Mouse (Mus musculus) bone marrow macrophage, adult 2 months (primary cell): ENCODE results near the gene Kdm4b.

Source experiments
- CTCF ChIP-seq: IDR thresholded peaks from 2 replicates; pipeline ENCODE4 v1.5.1; 2012; ENCODE audit warnings: low read depth, mild to moderate bottlenecking, low read length, moderate library complexity
- POLR2A ChIP-seq: IDR thresholded peaks from 2 replicates; pipeline ENCODE4 v1.6.1; 2012; ENCODE audit warnings: mild to moderate bottlenecking, low read depth, low read length, borderline replicate concordance

DNA sequence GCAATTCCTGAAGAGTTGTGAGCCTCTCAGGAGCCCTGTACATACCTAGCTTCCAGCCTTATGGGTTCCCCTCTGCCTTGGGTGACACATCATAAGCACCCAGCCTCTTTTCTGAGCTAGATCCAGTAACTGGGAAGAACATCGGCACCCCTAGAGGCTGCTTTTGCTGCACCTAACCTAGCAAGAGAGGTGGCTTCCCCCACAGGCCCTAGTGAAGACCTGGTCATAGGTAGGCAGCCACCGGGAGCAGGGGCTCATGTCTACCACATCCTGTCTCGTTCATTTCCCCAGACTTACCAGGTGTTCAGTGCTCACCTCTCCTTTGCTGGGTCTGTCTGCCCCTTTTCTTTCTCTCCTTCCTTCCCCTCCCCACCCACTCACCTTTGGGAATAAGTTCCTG is 4.5 kb downstream of the Kdm4b start:
- TF ChIP-seq CTCF: no peak
- TF ChIP-seq POLR2A: no peak
